Mouse (Mus musculus) midbrain, embryonic 16.5 days (tissue): ENCODE results near the gene Pik3r5. TPM values are rescaled to one million over a fixed set of nuclear protein-coding genes. Genes with fewer than 3 reads are reported as not detected.

Experiments
- ATAC-seq: fragments of 200-750 bp; cut with Nextera tagmentation; 2 replicates; pipeline ENCODE4 v1.8.0; 2017; ENCODE audit warnings: moderate TSS enrichment
- H3K27ac ChIP-seq: fragments of 300-500 bp; sonication (generic); 2 replicates; pipeline ENCODE4 v1.5.1; 2014; ENCODE audit warnings: mild to moderate bottlenecking, low read length, mixed read lengths
- H3K27me3 ChIP-seq: fragments of 300-500 bp; sonication (generic); 2 replicates; pipeline ENCODE4 v1.6.1; 2014; ENCODE audit warnings: low read depth, low read length, mixed read lengths; ENCODE audit not compliant: control insufficient read depth, insufficient read depth
- H3K36me3 ChIP-seq: fragments of 300-500 bp; sonication (generic); 2 replicates; pipeline ENCODE4 v1.6.1; 2014; ENCODE audit warnings: mild to moderate bottlenecking, low read length, moderate library complexity, mixed read lengths; ENCODE audit not compliant: control insufficient read depth, insufficient read depth
- H3K4me1 ChIP-seq: fragments of 300-500 bp; sonication (generic); 2 replicates; pipeline ENCODE4 v1.6.1; 2014; ENCODE audit warnings: mild to moderate bottlenecking, low read length, mixed read lengths; ENCODE audit not compliant: control insufficient read depth, insufficient read depth
- H3K4me2 ChIP-seq: fragments of 300-500 bp; sonication (generic); 2 replicates; pipeline ENCODE4 v1.6.1; 2014; ENCODE audit warnings: mild to moderate bottlenecking, low read length, mixed read lengths
- H3K4me3 ChIP-seq: fragments of 300-500 bp; sonication (generic); 2 replicates; pipeline ENCODE4 v1.5.1; 2014; ENCODE audit warnings: low read depth, mild to moderate bottlenecking, low read length, moderate library complexity, mixed read lengths
- H3K9ac ChIP-seq: fragments of 300-500 bp; sonication (generic); 2 replicates; pipeline ENCODE4 v1.6.1; 2014; ENCODE audit warnings: low read depth, low read length, mixed read lengths
- H3K9me3 ChIP-seq: fragments of 300-500 bp; sonication (generic); replicated peaks from 2 replicates; pipeline ENCODE4 v1.6.1; 2014; ENCODE audit warnings: mild to moderate bottlenecking, low read length, mixed read lengths; ENCODE audit not compliant: control insufficient read depth, poor library complexity, severe bottlenecking
- WGBS: fragments of 180-500 bp; shearing (Covaris S2); extraction: QIAGEN DNeasy Blood & Tissue Kit; methylation state at CpG from one replicate; pipeline ENCODE4 v1.1.7; 2014; 5-methylcytosine and 5-hydroxymethylcytosine counted together
- polyA plus RNA-seq: library from polyadenylated mRNA; unstranded; fragments of >200 nt; fragmentation: Nextera tagmentation; extraction: Ambion mirVana; gene quantifications from 2 replicates; pipeline ENCODE4 v1.2.1, GENCODE M21; 2015

The Pik3r5 gene
- 0.21 and 0.24 TPM in 2 replicates for polyA plus RNA-seq

DNA sequence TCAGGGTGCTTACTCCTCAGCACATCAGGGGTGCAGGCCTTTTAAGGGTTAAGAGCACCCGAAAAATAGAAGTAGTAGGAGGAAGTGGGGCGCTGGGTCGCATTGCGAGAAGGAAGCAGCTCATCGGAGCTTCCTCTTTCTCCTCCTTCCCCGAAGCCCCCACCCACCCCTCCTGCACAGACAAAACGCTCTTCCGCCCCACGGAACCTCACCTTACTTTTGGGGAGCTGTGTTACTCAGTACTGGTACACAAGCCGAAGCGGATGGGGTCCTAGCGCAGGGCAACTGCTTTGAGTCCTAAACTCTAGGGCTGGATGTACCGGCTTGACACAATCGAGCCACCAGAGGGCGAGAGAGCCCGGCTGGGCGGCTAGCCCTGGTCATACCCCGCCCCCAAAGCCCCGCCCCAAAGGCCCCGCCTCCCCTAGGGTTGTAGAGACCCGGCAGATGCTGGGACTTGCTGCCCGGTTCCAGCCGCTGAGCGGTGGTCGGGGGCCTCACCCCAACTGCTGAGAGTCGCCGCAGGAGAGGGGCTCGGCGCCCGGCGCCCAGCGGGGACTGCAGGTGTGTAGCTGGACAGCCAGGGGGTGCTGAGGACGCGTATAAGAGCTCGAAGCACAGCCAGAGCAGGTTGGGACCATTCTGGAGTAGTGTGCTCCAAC is at the start of gene Pik3r5:
Gene Pik3r5 (plus strand): TSS at position 423 of the 662 bp plus-strand sequence.
- H3K4me3 ChIP-seq = peak within 1 kb of the TSS; percentile 39
- no peak within 1 kb of the TSS for H3K27ac ChIP-seq
- H3K36me3 ChIP-seq = no peaks in the 10 kb centered on the region
- peaks cover 9% of the 10 kb centered on the region for H3K27me3 ChIP-seq
- 9% methylated on average over 35 of the region's 35 CpGs for WGBS
- H3K9ac ChIP-seq = peak within 1 kb of the TSS; percentile 43; the same call in 1 of the 2 replicates
- peak within 1 kb of the TSS; percentile 58 for H3K4me2 ChIP-seq
- H3K9me3 ChIP-seq = no peaks in the 10 kb centered on the region
- H3K4me1 ChIP-seq = 0 out of 2 replicates have a peak, but pooled peaks cover 2% of the 10 kb centered on the region
- ATAC-seq = peak; percentile 79

DNA sequence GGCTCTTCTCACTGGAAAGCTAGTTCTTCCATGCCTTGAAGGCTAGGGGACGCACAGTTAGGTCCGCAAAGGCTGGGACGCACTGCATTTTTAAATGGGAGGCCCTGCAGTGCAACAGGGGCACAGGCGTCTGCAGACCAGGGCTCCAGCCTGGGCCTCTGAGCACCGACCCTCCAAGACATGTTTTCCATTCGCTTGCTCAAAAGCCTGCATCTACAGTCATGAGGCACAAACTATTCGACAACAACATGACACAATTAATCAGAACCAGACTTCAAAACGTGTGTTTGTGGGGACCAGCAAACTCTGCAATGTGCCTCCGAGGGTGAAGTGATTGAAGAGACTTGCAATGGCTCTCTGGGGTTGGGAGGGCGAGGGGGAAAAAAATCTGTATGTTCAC is 48.4 kb upstream of the Pik3r5 start:
- Histone ChIP-seq H3K4me1 (peaks cover 42% of the 10 kb centered on the region), H3K36me3 (no peaks in the 10 kb centered on the region), H3K27me3 (peaks cover 35% of the 10 kb centered on the region), H3K9ac (no peak overlapping the region), H3K27ac (no peak overlapping the region), H3K4me2 (peak overlapping the region; percentile 13), H3K4me3 (peak overlapping the region; percentile 5; the same call in 1 of the 2 replicates), H3K9me3 (no peaks in the 10 kb centered on the region)
- 9% methylated on average over 10 of the region's 10 CpGs for WGBS
- ATAC-seq = no peak

DNA sequence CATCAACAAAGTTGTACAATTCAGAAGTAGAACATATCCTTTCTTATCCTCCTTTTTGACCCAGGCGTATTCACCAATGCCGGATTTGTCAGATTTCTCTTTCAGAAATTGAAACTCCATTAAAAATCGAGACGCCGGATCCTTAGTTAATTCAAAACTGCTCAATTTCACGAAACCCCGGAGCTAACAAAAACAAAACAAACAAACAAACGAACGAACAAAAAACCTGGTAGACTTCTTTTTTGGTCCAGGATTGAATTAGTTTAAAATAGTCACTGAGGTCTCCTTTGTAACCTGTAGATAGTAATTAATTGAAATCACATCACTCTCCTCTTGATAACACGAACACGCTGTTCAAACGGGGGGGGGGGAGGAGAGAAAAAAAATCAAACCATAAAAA is 47.8 kb upstream of the Pik3r5 start:
- H3K27me3 ChIP-seq = peaks cover 39% of the 10 kb centered on the region
- WGBS = 4% methylated on average over 12 of the region's 12 CpGs

DNA sequence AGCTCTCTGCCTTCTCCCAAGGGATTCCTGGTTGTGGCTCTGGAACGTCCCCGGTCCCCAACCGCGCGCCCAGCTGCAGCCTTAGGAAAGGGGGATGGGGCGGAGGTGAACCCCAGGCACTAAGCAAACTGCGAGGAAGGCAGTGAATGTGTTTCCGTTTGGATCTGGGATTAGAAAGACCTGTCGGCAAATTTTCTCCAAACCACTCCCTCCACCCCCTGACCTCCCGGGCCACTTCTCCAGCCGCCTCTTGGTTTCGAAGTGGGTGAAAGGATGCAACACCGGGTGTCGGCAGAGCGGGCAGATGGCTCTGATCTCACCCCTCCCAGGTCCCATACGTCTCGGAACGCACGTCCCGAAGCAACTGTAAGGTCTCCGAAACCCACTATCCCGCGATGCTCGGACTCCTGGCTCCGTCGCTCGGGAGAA is 47.3 kb upstream of the Pik3r5 start:
- no peak; the same call in 1 of the 2 replicates for ATAC-seq
- 0% methylated on average over 27 of the region's 27 CpGs for WGBS
- H3K36me3 ChIP-seq = no peaks in the 10 kb centered on the region
- H3K4me3 ChIP-seq = peak overlapping the region; percentile 61
- peak overlapping the region; percentile 70 for H3K9ac ChIP-seq
- H3K4me1 ChIP-seq = peaks cover 33% of the 10 kb centered on the region
- H3K9me3 ChIP-seq = no peaks in the 10 kb centered on the region
- peaks cover 39% of the 10 kb centered on the region for H3K27me3 ChIP-seq
- H3K27ac ChIP-seq = peak overlapping the region; percentile 20
- peak overlapping the region; percentile 93 for H3K4me2 ChIP-seq

More for the DNA sequence above, 47.8 kb upstream of the Pik3r5 start:
- peak overlapping the region; percentile 93 for H3K4me2 ChIP-seq
- no peaks in the 10 kb centered on the region for H3K9me3 ChIP-seq
- 0 out of 2 replicates have a peak overlapping the region, but pooled peaks have one; percentile 20 for H3K27ac ChIP-seq
- peak overlapping the region; percentile 61 for H3K4me3 ChIP-seq
- no peak for ATAC-seq
- H3K4me1 ChIP-seq = peaks cover 38% of the 10 kb centered on the region
- peak overlapping the region; percentile 70; the same call in 1 of the 2 replicates for H3K9ac ChIP-seq
- no peaks in the 10 kb centered on the region for H3K36me3 ChIP-seq

DNA sequence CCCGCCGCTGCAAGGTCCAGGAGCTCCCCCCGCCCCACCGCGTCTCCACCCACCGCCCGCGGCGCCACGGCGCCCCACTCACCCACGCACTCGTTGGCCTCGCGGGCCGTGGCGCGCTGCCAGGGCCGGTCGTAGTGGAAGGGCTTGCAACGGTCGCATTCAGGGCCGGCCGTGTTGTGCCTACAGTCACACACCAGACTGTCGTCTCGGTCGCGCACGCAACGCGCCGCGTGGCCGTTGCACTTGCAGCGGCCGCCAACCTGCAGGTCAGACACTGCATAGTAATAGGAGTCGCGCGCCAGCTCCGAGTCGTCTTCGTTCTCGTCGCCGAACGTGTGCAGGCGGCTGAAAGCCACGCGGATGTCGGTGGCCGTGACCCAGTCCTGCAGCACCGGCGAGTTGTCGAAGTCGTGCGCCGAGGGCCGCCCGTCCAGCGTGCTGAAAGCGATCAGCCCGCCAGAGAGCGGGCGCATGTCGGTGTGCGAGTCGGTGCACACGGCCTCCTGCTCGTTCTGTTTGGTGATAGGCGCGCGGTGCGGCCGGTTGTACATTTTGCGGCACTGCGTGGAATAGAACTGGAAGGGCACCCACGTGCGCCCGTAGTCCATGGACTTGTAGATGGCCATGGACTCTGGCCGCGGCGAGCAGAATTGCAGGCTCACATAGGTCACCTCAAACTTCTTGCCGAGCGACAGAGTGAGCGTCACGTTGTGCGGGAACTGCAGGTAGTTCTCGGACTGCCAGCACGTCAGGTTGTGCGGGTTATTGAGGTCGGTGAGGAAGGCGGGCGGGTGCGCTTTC is 46.7 kb upstream of the Pik3r5 start:
- H3K27ac ChIP-seq = peak overlapping the region; percentile 53
- peak; percentile 30 for ATAC-seq
- WGBS = under 1% methylated on average over 92 of the region's 94 CpGs
- H3K4me1 ChIP-seq = peaks cover 31% of the 10 kb centered on the region
- H3K4me2 ChIP-seq = peak overlapping the region; percentile 93
- no peaks in the 10 kb centered on the region for H3K36me3 ChIP-seq
- no peaks in the 10 kb centered on the region for H3K9me3 ChIP-seq
- H3K4me3 ChIP-seq = peak overlapping the region; percentile 61
- H3K27me3 ChIP-seq = peaks cover 39% of the 10 kb centered on the region
- peak overlapping the region; percentile 70 for H3K9ac ChIP-seq

DNA sequence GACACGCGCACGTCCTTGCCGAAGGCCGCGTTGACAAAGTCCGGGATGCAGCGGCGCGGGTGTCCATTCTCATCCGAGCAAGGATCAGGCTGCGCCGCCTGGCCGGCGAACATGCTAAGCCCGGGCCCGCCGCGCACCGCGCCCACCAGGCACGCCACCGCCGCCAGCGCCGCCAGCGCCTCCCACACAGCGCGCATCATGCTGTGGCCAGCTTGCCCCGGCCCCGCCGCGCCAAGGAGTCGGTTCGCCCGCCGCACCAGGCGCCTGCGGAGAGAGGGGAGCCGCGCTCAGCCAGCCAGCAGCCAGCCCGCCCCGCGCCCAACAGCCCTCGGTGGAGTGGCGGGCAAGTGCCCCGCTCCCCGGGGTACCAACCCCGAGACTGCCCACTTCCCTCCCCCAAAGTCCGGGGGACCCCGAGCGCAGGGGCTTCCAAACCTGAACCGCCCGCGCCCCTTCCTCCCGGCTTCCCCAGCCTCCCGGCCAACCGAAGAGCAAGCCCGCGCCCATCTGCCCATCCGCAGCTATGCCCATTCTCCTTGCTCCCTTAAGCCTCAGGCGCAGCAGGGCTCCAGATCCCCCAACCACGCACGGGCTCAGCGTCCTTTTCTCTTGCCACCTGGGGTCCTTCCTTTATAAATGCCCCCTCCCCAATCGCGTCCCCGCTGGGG is 45.9 kb upstream of the Pik3r5 start:
- Histone ChIP-seq H3K4me1 (peaks cover 31% of the 10 kb centered on the region), H3K27me3 (peaks cover 47% of the 10 kb centered on the region)
- ATAC-seq = peak; percentile 56

DNA sequence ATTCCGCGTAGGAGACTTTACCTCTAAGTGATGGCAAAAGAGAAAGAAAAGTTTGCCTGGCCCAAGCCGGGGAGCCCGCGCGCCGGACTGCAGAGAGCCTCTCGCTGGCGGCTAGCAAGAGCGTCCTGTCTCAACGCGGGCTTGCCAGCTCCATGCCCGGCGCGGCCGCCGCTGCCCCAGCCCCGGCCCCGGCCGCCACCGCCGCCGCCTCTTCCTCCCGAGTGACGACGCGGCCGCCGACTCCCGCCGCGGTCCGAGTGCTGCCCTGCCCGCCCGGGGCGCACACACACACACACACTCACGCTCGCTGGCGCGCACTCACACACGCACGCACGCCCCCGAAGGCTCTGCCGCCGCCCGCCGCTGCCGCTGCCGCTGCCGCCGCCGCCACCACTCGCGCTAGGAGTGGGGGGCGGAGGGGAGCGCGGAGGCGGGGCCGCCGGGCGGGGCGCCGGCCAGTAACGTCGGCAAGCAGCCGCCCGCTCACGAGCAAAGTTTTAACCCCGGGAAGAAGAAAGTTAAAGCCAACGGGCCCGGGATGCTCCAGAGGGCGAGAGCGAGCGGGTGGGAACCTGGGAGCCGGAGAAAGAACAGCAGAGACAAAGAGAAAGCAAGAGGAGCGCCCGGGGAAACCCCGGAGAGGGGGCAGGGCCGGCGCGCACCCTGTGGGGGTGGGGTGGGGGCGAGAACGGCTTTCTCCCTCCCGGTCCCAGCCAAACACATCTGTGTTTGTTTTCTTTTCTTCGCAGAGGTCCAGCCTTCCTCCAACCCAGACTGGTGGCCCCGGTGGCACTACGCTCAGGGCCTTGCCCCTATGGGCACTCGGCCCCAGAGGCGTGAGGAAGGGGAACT is 45.1 kb upstream of the Pik3r5 start:
- Histone ChIP-seq H3K36me3 (no peaks in the 10 kb centered on the region), H3K4me3 (peak overlapping the region; percentile 61), H3K27ac (peak overlapping the region; percentile 53), H3K4me2 (peak overlapping the region; percentile 93), H3K4me1 (peaks cover 31% of the 10 kb centered on the region), H3K9ac (peak overlapping the region; percentile 70), H3K27me3 (peaks cover 51% of the 10 kb centered on the region), H3K9me3 (no peaks in the 10 kb centered on the region)
- peak; percentile 44; the same call in 1 of the 2 replicates for ATAC-seq
- 1% methylated on average over 70 of the region's 90 CpGs for WGBS

More for the DNA sequence above, 45.9 kb upstream of the Pik3r5 start:
- H3K27ac ChIP-seq = peak overlapping the region; percentile 53; the same call in 1 of the 2 replicates
- H3K4me3 ChIP-seq = peak overlapping the region; percentile 61
- under 1% methylated on average over 47 of the region's 68 CpGs for WGBS
- no peaks in the 10 kb centered on the region for H3K36me3 ChIP-seq
- H3K9ac ChIP-seq = peak overlapping the region; percentile 70
- H3K9me3 ChIP-seq = no peaks in the 10 kb centered on the region
- peak overlapping the region; percentile 93 for H3K4me2 ChIP-seq

DNA sequence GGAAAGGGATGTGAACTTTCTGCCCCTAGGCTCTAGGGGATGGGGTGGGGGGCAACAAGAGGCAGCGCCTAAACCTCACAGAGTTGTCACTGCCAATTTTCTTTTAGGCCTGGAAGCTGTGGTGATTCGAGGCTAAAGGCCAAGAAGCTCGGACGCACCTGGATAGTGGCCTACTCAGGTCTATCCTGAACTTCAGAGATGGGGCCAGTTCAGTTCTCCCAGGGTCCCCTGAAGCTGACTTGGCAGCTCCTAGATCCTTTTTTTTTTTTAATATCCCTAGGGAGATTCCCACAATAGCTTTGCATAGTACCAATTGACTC is 44.5 kb upstream of the Pik3r5 start:
- peak overlapping the region; percentile 61 for H3K4me3 ChIP-seq
- peaks cover 51% of the 10 kb centered on the region for H3K27me3 ChIP-seq
- no peaks in the 10 kb centered on the region for H3K9me3 ChIP-seq
- 24% methylated on average over 4 of the region's 4 CpGs for WGBS
- H3K4me1 ChIP-seq = peaks cover 31% of the 10 kb centered on the region
- ATAC-seq = no peak
- peak overlapping the region; percentile 70; the same call in 1 of the 2 replicates for H3K9ac ChIP-seq
- peak overlapping the region; percentile 93 for H3K4me2 ChIP-seq
- no peaks in the 10 kb centered on the region for H3K36me3 ChIP-seq
- H3K27ac ChIP-seq = peak overlapping the region; percentile 53; the same call in 1 of the 2 replicates
